Mouse (Mus musculus) forebrain, embryonic 15.5 days (tissue): ENCODE results near the gene Gas6. TPM values are rescaled to one million over a fixed set of nuclear protein-coding genes. Genes with fewer than 3 reads are reported as not detected.

Experiments used
- ATAC-seq: fragments of 200-750 bp; cut with Nextera tagmentation; replicated peaks from 2 replicates; pipeline ENCODE4 v1.8.0; 2017; ENCODE audit warnings: mild to moderate bottlenecking, moderate TSS enrichment, moderate library complexity
- H3K27ac ChIP-seq: fragments of 300-500 bp; sonication (generic); replicated peaks from 2 replicates; pipeline ENCODE4 v1.5.1; 2015; ENCODE audit warnings: mild to moderate bottlenecking, inconsistent platforms
- H3K27me3 ChIP-seq: fragments of 300-500 bp; sonication (generic); 2 replicates; pipeline ENCODE4 v1.6.1; 2015; ENCODE audit warnings: inconsistent platforms
- H3K36me3 ChIP-seq: fragments of 300-500 bp; sonication (generic); 2 replicates; pipeline ENCODE4 v1.6.1; 2015; ENCODE audit warnings: mild to moderate bottlenecking, inconsistent platforms
- H3K4me1 ChIP-seq: fragments of 300-500 bp; sonication (generic); 2 replicates; pipeline ENCODE4 v1.6.1; 2015; ENCODE audit warnings: inconsistent platforms
- H3K4me2 ChIP-seq: fragments of 300-500 bp; sonication (generic); replicated peaks from 2 replicates; pipeline ENCODE4 v1.6.1; 2015; ENCODE audit warnings: mild to moderate bottlenecking, inconsistent platforms
- H3K4me3 ChIP-seq: fragments of 300-500 bp; sonication (generic); 2 replicates; pipeline ENCODE4 v1.5.1; 2015; ENCODE audit warnings: mild to moderate bottlenecking, inconsistent platforms
- H3K9ac ChIP-seq: fragments of 300-500 bp; sonication (generic); replicated peaks from 2 replicates; pipeline ENCODE4 v1.6.1; 2015; ENCODE audit warnings: mild to moderate bottlenecking, inconsistent platforms
- H3K9me3 ChIP-seq: fragments of 300-500 bp; sonication (generic); 2 replicates; pipeline ENCODE4 v1.6.1; 2016; ENCODE audit warnings: inconsistent platforms
- WGBS: fragments of 180-500 bp; shearing (Covaris S2); methylation state at CpG from one replicate; pipeline ENCODE4 v1.1.7; 2015; ENCODE audit warnings: mixed read lengths; 5-methylcytosine and 5-hydroxymethylcytosine counted together
- polyA plus RNA-seq: library from polyadenylated mRNA; unstranded; fragments of >200 nt; fragmentation: Nextera tagmentation; extraction: Ambion mirVana; gene quantifications from 2 replicates; pipeline ENCODE4 v1.2.1, GENCODE M21; 2015

Gene Gas6
- 21.1 and 23.3 TPM in 2 replicates for polyA plus RNA-seq

- peaks cover 31% of the 10 kb centered on the region for H3K4me1 ChIP-seq
- whole genome bisulfite sequencing: 1% methylated on average over 63 of the region's 64 CpGs
- H3K36me3 ChIP-seq: no peaks in the 10 kb centered on the region
- peaks cover 21% of the 10 kb centered on the region; the same call in 1 of the 2 replicates for H3K27me3 ChIP-seq
- H3K4me2 ChIP-seq: peak within 1 kb of the TSS; percentile 84
- H3K27ac ChIP-seq: no peak within 1 kb of the TSS
- H3K9me3 ChIP-seq: no peaks in the 10 kb centered on the region
- peak within 1 kb of the TSS; percentile 58 for H3K9ac ChIP-seq
- H3K4me3 ChIP-seq: peak within 1 kb of the TSS; percentile 58
- peak; percentile 81 for ATAC-seq
Observed at GRCm38 (mm10) chr8:13493858-13494631, at the start of gene Gas6. Gene Gas6 (minus strand): TSS chr8:13494490.

GRCm38 (mm10) chr8:13541526-13541925, 47.2 kb upstream of the Gas6 start:
- Histone ChIP-seq H3K27ac (no peak overlapping the region), H3K9me3 (peaks cover 5% of the 10 kb centered on the region; the same call in 1 of the 2 replicates), H3K27me3 (no peaks in the 10 kb centered on the region), H3K36me3 (no peaks in the 10 kb centered on the region), H3K4me1 (no peaks in the 10 kb centered on the region; the same call in 1 of the 2 replicates), H3K4me3 (no peak overlapping the region), H3K9ac (no peak overlapping the region), H3K4me2 (no peak overlapping the region)
- no peak for ATAC-seq
- 64% methylated on average over 5 of the region's 5 CpGs for WGBS

- ATAC-seq: no peak
- no peak overlapping the region for H3K4me3 ChIP-seq
- no peak overlapping the region for H3K9ac ChIP-seq
- H3K4me2 ChIP-seq: no peak overlapping the region
- H3K4me1 ChIP-seq: no peaks in the 10 kb centered on the region; the same call in 1 of the 2 replicates
- H3K36me3 ChIP-seq: no peaks in the 10 kb centered on the region
- 87% methylated on average over 5 of the region's 5 CpGs for WGBS
- H3K9me3 ChIP-seq: peaks cover 4% of the 10 kb centered on the region; the same call in 1 of the 2 replicates
- H3K27me3 ChIP-seq: no peaks in the 10 kb centered on the region
- no peak overlapping the region for H3K27ac ChIP-seq
Observed at GRCm38 (mm10) chr8:13540122-13540521, 45.8 kb upstream of the Gas6 start.

GRCm38 (mm10) chr8:13538821-13539220, 44.5 kb upstream of the Gas6 start:
- H3K4me2 ChIP-seq: no peak overlapping the region
- no peaks in the 10 kb centered on the region; the same call in 1 of the 2 replicates for H3K4me1 ChIP-seq
- H3K4me3 ChIP-seq: no peak overlapping the region
- H3K27me3 ChIP-seq: no peaks in the 10 kb centered on the region
- no peaks in the 10 kb centered on the region for H3K9me3 ChIP-seq
- no peak overlapping the region for H3K9ac ChIP-seq
- H3K27ac ChIP-seq: no peak overlapping the region
- no peaks in the 10 kb centered on the region for H3K36me3 ChIP-seq
- ATAC-seq: peak; percentile 58; the same call in 1 of the 2 replicates
- 57% methylated on average over 6 of the region's 6 CpGs for WGBS

GRCm38 (mm10) chr8:13537102-13537501, 42.8 kb upstream of the Gas6 start:
- Histone ChIP-seq H3K4me2 (no peak overlapping the region), H3K9ac (no peak overlapping the region), H3K27me3 (no peaks in the 10 kb centered on the region), H3K27ac (no peak overlapping the region), H3K4me3 (no peak overlapping the region), H3K9me3 (no peaks in the 10 kb centered on the region), H3K36me3 (no peaks in the 10 kb centered on the region), H3K4me1 (no peaks in the 10 kb centered on the region; the same call in none of the 2 replicates)
- WGBS: 52% methylated on average over 2 of the region's 2 CpGs
- no peak for ATAC-seq

- no peak for ATAC-seq
- H3K36me3 ChIP-seq: no peaks in the 10 kb centered on the region
- peaks cover 24% of the 10 kb centered on the region for H3K4me1 ChIP-seq
- no peak overlapping the region for H3K9ac ChIP-seq
- H3K27ac ChIP-seq: no peak overlapping the region
- H3K4me3 ChIP-seq: no peak overlapping the region
- no peaks in the 10 kb centered on the region for H3K9me3 ChIP-seq
- H3K27me3 ChIP-seq: no peaks in the 10 kb centered on the region
- 70% methylated on average over 8 of the region's 8 CpGs for WGBS
- no peak overlapping the region for H3K4me2 ChIP-seq
Observed at GRCm38 (mm10) chr8:13533123-13533522, 38.8 kb upstream of the Gas6 start.

GRCm38 (mm10) chr8:13531602-13532171, 37.4 kb upstream of the Gas6 start:
- Histone ChIP-seq H3K27me3 (no peaks in the 10 kb centered on the region), H3K9ac (no peak overlapping the region), H3K9me3 (no peaks in the 10 kb centered on the region), H3K27ac (no peak overlapping the region), H3K4me1 (peaks cover 24% of the 10 kb centered on the region), H3K36me3 (no peaks in the 10 kb centered on the region), H3K4me3 (no peak overlapping the region), H3K4me2 (no peak overlapping the region)
- ATAC-seq: no peak
- WGBS: 70% methylated on average over 9 of the region's 9 CpGs

- Histone ChIP-seq H3K27me3 (no peaks in the 10 kb centered on the region), H3K4me3 (no peak overlapping the region), H3K27ac (peak overlapping the region; percentile 54), H3K4me1 (peaks cover 24% of the 10 kb centered on the region), H3K36me3 (no peaks in the 10 kb centered on the region), H3K9ac (no peak overlapping the region), H3K9me3 (no peaks in the 10 kb centered on the region), H3K4me2 (no peak overlapping the region)
- peak; percentile 75 for ATAC-seq
- 15% methylated on average over 5 of the region's 5 CpGs for WGBS
Observed at GRCm38 (mm10) chr8:13530941-13531340, 36.7 kb upstream of the Gas6 start.

- Histone ChIP-seq H3K27me3 (no peaks in the 10 kb centered on the region), H3K4me2 (no peak overlapping the region), H3K9ac (no peak overlapping the region), H3K27ac (peak overlapping the region; percentile 54), H3K4me3 (no peak overlapping the region), H3K4me1 (peaks cover 24% of the 10 kb centered on the region), H3K36me3 (no peaks in the 10 kb centered on the region), H3K9me3 (no peaks in the 10 kb centered on the region)
- WGBS: 78% methylated on average over 3 of the region's 3 CpGs
- no peak; the same call in 1 of the 2 replicates for ATAC-seq
Observed at GRCm38 (mm10) chr8:13530401-13530800, 36.1 kb upstream of the Gas6 start.

GRCm38 (mm10) chr8:13529891-13530316, 35.6 kb upstream of the Gas6 start:
- peak overlapping the region; percentile 54 for H3K27ac ChIP-seq
- WGBS: 35% methylated on average over 7 of the region's 7 CpGs

GRCm38 (mm10) chr8:13529011-13529840, 34.9 kb upstream of the Gas6 start:
- 73% methylated on average over 15 of the region's 15 CpGs for WGBS
- H3K9ac ChIP-seq: no peak overlapping the region
- H3K27me3 ChIP-seq: no peaks in the 10 kb centered on the region
- no peak overlapping the region for H3K27ac ChIP-seq
- peaks cover 24% of the 10 kb centered on the region for H3K4me1 ChIP-seq
- H3K36me3 ChIP-seq: no peaks in the 10 kb centered on the region
- no peak overlapping the region for H3K4me2 ChIP-seq
- peak; percentile 15 for ATAC-seq
- H3K9me3 ChIP-seq: no peaks in the 10 kb centered on the region
- H3K4me3 ChIP-seq: no peak overlapping the region

More at GRCm38 (mm10) chr8:13529891-13530316, 35.6 kb upstream of the Gas6 start:
- H3K4me3 ChIP-seq: no peak overlapping the region
- ATAC-seq: peak; percentile 70
- H3K9me3 ChIP-seq: no peaks in the 10 kb centered on the region
- peaks cover 24% of the 10 kb centered on the region for H3K4me1 ChIP-seq
- H3K36me3 ChIP-seq: no peaks in the 10 kb centered on the region
- H3K4me2 ChIP-seq: no peak overlapping the region
- no peaks in the 10 kb centered on the region for H3K27me3 ChIP-seq
- H3K9ac ChIP-seq: no peak overlapping the region

GRCm38 (mm10) chr8:13521392-13521791, 27.1 kb upstream of the Gas6 start:
- WGBS: 80% methylated on average over 7 of the region's 7 CpGs
- Histone ChIP-seq H3K9ac (no peak overlapping the region), H3K4me2 (no peak overlapping the region), H3K36me3 (no peaks in the 10 kb centered on the region), H3K4me3 (no peak overlapping the region), H3K4me1 (no peaks in the 10 kb centered on the region), H3K27ac (no peak overlapping the region), H3K27me3 (no peaks in the 10 kb centered on the region), H3K9me3 (no peaks in the 10 kb centered on the region)
- ATAC-seq: no peak
